Mouse (Mus musculus) bone marrow, adult 2 months (tissue): ENCODE results near the gene Il34. TPM values are rescaled to one million over a fixed set of nuclear protein-coding genes. Genes with fewer than 3 reads are reported as not detected.

Source experiments
- H3K27ac ChIP-seq: fragments of 200-500 bp; 2 replicates; pipeline ENCODE4 v1.5.1; 2012; ENCODE audit warnings: low read depth, mild to moderate bottlenecking, control low read depth, inconsistent platforms, low read length; ENCODE audit not compliant: control insufficient read depth, poor library complexity, insufficient read depth
- H3K4me1 ChIP-seq: fragments of 200-500 bp; 2 replicates; pipeline ENCODE4 v1.6.1; 2011; ENCODE audit warnings: low read length; ENCODE audit not compliant: control insufficient read depth, insufficient read depth
- H3K4me3 ChIP-seq: fragments of 200-500 bp; replicated peaks from 2 replicates; pipeline ENCODE3; 2011; ENCODE audit warnings: mild to moderate bottlenecking, low read depth, low read length, control low read depth; ENCODE audit not compliant: control insufficient read depth
- CTCF ChIP-seq: fragments of 200-500 bp; IDR thresholded peaks from 2 replicates; pipeline ENCODE4 v1.5.1; 2011; ENCODE audit warnings: low read length, control low read depth; ENCODE audit not compliant: control insufficient read depth, insufficient read depth
- POLR2A ChIP-seq: fragments of 200-500 bp; IDR thresholded peaks from 2 replicates; pipeline ENCODE4 v1.6.1; 2011; ENCODE audit warnings: low read depth, mild to moderate bottlenecking, control low read depth, low read length, borderline replicate concordance; ENCODE audit not compliant: control insufficient read depth
- WGBS: fragments of 180-500 bp; shearing (Covaris S2); methylation state at CpG from one replicate; pipeline ENCODE4 v1.1.7; 2018; 5-methylcytosine and 5-hydroxymethylcytosine counted together
- polyA plus RNA-seq: library from polyadenylated mRNA; stranded (reverse); fragments of >200 nt; gene quantifications from 2 replicates; pipeline ENCODE4 v1.2.4, GENCODE M21; 2011; ENCODE audit warnings: low replicate concordance; ENCODE audit not compliant: missing spikeins, insufficient read depth, insufficient read length

The Il34 gene
- polyA plus RNA-seq, 1 experiment: 25.8 TPM

DNA sequence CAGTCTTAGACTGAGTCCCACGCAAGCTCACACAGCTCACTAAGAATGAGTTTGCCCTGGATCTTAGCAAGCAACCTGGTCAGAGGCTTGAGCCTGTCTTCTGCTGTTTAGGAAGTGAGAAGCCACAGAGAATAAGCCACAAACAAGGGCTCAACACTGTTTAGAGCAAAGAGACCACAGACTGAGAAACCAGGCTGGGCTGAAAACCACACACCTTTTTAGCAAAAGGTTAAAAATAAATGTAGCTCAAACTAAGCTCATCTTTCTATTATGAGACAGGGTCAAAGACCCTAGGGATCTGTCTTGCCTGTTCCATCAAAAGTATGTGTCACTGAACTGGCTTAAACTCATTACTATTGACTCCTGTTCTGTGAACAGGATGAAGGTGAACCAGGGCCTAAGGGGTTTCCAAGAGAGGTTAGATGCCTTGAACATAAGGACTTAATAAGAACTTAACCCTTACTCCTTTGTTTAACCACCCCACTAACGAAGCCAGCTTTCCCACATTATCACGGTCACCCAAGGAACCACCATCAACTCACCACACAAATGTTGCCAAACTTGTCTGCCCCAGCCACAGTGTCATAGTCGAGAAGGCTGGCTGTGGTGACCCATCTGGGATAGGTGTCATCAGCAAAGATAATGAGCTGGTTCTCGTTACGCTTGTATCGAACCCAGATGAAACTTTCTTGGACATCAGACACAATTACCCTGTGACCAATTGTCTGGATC lies 7.5 kb upstream of the Il34 start:
- no peak for TF ChIP-seq CTCF
- no peak for TF ChIP-seq POLR2A
- no peaks in the 10 kb centered on the region for H3K4me1 ChIP-seq
- H3K27ac ChIP-seq: no peak overlapping the region
- no peak overlapping the region for H3K4me3 ChIP-seq
- WGBS: 76% methylated on average over 7 of the region's 7 CpGs

DNA sequence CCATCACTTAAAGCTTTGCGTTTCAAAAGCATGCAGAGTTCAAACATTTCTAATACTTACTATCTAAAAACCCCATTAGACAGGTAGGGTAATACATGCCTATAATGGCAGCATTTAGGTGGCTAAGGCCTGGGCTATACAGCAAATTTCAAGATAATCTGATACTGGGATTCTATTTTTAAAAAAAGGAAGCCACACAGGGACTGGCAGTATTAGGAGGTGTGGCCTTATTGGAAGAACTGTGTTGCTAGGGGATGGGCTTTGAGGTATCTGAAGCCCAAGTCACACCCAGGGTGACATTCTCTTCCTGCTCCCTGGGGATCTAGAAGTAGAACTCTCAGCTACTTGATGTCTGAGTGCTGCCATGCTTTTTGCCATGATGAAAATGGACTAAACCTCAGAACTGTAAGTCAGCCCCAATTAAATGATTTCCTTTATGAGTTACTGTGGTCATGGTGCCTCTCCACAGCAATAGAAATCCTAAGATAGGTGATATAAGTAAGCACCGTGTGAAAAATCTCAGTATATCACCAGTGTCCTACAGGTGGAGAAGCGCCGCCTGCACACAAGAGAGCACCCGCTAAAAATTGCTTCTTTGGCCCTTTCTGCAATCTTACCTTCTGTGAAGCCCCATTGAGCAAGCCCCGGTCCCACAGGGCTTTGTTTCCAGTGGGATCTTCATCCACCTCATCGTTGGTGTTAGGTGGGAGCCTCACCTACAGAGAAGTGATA lies 6.8 kb upstream of the Il34 start:
- no peaks in the 10 kb centered on the region for H3K4me1 ChIP-seq
- H3K4me3 ChIP-seq: no peak overlapping the region
- TF ChIP-seq POLR2A: no peak
- no peak overlapping the region for H3K27ac ChIP-seq
- WGBS: 90% methylated on average over 7 of the region's 7 CpGs

- no peak for TF ChIP-seq CTCF
- TF ChIP-seq POLR2A: no peak
- 85% methylated on average over 7 of the region's 7 CpGs for WGBS
- no peak overlapping the region for H3K27ac ChIP-seq
- no peak overlapping the region for H3K4me3 ChIP-seq
- no peaks in the 10 kb centered on the region for H3K4me1 ChIP-seq
These were observed 6.1 kb upstream of the Il34 start for GRCm38 (mm10) chr8:110811793-110812192.

DNA sequence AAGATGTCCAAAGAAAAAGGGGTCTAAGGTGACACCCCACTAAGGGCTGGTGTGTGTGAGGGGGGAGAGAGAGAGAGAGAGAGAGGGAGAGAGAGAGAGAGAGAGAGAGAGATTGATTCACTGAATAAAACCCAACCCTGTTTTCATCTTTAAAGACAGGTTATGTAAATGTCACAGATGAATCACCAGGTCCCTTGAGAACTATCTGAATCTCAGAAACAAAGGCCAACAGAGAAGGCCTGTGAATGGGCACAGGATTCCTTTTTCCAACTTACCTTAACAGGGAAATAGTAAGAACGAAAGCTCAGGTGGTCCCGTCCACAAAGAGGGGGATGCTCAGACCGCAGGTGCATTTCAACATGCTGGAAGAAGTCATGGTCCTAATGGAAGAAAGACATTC lies 5.4 kb upstream of the Il34 start:
- no peaks in the 10 kb centered on the region for H3K4me1 ChIP-seq
- H3K27ac ChIP-seq: no peak overlapping the region
- H3K4me3 ChIP-seq: no peak overlapping the region
- no peak for TF ChIP-seq CTCF
- TF ChIP-seq POLR2A: no peak
- WGBS: 90% methylated on average over 3 of the region's 3 CpGs

- TF ChIP-seq CTCF: no peak
- no peak for TF ChIP-seq POLR2A
- WGBS: 89% methylated on average over 7 of the region's 7 CpGs
These were observed 4.8 kb upstream of the Il34 start for GRCm38 (mm10) chr8:110810481-110811065.

DNA sequence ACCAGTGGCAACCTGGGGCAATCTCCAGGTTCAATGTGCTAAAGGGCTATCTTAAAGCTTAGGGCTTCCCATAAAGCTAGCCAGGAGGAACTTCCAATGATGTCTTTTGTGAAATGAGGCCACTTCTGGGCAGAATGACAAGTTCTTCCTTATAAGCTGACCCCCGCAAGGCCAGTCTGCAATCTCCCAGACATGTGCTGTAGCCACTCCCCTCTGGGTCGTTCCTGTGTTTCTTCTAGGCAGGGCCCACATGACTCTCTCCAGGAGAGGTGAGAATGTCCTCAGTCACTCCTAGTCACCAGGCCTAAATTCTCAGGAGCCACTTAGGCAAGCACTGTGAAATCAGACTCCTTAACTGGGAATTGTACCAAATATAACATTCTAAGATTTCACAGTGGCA lies 4.1 kb upstream of the Il34 start:
- Histone ChIP-seq H3K4me1 (no peaks in the 10 kb centered on the region), H3K4me3 (no peak overlapping the region), H3K27ac (no peak overlapping the region)
- WGBS: 50% methylated on average over 2 of the region's 2 CpGs
- TF ChIP-seq CTCF: no peak
- TF ChIP-seq POLR2A: no peak

More at GRCm38 (mm10) chr8:110810481-110811065, 4.8 kb upstream of the Il34 start:
- Histone ChIP-seq H3K27ac (no peak overlapping the region), H3K4me3 (no peak overlapping the region), H3K4me1 (no peaks in the 10 kb centered on the region)

DNA sequence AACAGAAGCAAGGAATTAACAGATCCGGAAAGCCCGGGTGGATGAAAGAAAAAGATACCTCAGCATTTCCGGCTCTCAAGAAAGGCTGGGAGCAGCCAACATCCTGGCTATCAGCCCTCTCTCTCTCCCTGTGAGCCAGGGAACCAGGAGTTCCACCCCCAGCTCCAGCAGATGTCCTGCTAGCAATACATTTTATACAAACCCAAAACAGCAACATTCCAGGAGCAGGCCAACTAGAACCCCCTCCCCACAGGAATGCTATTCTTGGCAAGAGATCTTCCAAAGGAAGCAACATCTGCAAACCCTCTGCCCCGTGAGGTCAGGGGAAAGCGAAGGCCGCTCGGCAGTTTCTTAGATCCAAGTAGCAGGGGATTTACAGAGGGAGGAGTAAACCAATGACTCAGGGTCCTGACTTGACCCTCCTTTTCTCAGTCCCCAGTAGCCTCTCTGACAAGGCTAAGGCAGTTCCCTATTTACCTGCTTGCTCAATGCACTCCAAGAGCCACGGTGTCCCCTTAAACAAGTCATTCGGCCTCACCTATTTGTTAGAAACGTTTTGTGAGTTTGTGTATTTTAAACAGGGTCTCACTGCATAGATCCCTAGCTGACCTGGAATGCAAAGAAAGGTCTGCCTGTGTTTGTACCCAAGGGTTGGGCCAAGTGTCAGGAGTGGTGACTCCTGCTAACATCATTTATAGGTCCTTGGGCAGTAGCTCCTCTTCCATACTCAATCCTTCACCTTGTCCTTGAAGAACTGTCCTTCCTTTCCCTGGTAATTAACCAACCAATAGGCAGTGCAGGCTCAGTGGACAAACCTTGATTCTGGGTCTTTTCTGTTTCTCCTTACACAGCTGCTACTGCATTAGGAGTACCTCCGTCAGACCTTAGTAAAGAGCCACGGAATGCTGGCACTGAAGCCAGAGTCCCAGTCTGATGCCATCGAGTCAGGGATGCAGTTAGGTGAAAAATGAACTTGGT lies 3.1 kb upstream of the Il34 start:
- Histone ChIP-seq H3K4me1 (no peaks in the 10 kb centered on the region), H3K4me3 (no peak overlapping the region), H3K27ac (no peak overlapping the region)
- TF ChIP-seq POLR2A (no peak), CTCF (no peak)
- 78% methylated on average over 13 of the region's 13 CpGs for WGBS

- TF ChIP-seq POLR2A: no peak
- TF ChIP-seq CTCF: no peak
- Histone ChIP-seq H3K27ac (no peak overlapping the region), H3K4me1 (no peaks in the 10 kb centered on the region), H3K4me3 (no peak overlapping the region)
- WGBS: 71% methylated on average over 1 of the region's 1 CpGs
These were observed 422 bp upstream of the Il34 start for GRCm38 (mm10) chr8:110806146-110806545.
